Comparison of ENCODE assay signal across 8 mouse cellular contexts in genomic region chr15:97789761-97790505, GRCm38 (mm10). TPM values are rescaled to one million over a fixed set of nuclear protein-coding genes. Genes with fewer than 3 reads are reported as not detected.
DNase-seq lines count a peak whose midpoint lies in the region; ATAC-seq and TF ChIP-seq lines count a peak whose summit lies in the region.

No protein-coding gene starts in this region.

- 64% methylated on average over 20 of the region's 20 CpGs for WGBS in thymus, adult 2 months

- ATAC-seq in megakaryocyte, adult 5-6 weeks (ENCODE audit: poor library complexity, severe bottlenecking), result peak; percentile 43
- ATAC-seq in monocyte, adult 5-6 weeks (replicated peaks; ENCODE audit: insufficient number of reproducible peaks, low FRiP score, low TSS enrichment, poor library complexity, severe bottlenecking), result no peak

- peaks cover 34% of the 10 kb centered on the region for H3K4me1 ChIP-seq in thymus, adult 2 months (replicated peaks; ENCODE audit: control insufficient read depth, insufficient read depth, low read length)

- no peak overlapping the region for H3K27ac ChIP-seq in thymus, adult 2 months (ENCODE audit: control insufficient read depth, insufficient read depth, low read length)

- intact Hi-C loops in gastrocnemius, postnatal 14 days (cut with DNase I; ENCODE audit: low total_unique reads), result no loop called here

- H3K4me3 ChIP-seq in thymus, adult 2 months (ENCODE audit: control insufficient read depth, insufficient read depth, low read length), result no peak overlapping the region

- no peak for TF ChIP-seq POLR2A in thymus, adult 2 months (IDR thresholded peaks at IDR 0.05; ENCODE audit: control insufficient read depth, extremely low read depth, insufficient read depth, low read length, poor library complexity)

- H3K27me3 ChIP-seq in thymus, adult 2 months (ENCODE audit: control insufficient read depth, insufficient read depth, low read length), result no peaks in the 10 kb centered on the region

- peak; percentile 62 for DNase-seq in gastrocnemius, postnatal 14 days
- no peak for DNase-seq in gastrocnemius, postnatal 25 days
- DNase-seq in thymus, adult 2 months, result peak; percentile 67
- no peak for DNase-seq in thymus, adult 18-20 months
- DNase-seq in cerebellum, adult 9-10 months, result peak; percentile 85
- DNase-seq in kidney, adult 9 months, result peak; percentile 62

- peak; percentile 99 for TF ChIP-seq CTCF in thymus, adult 2 months (IDR thresholded peaks at IDR 0.05; ENCODE audit: borderline replicate concordance, control insufficient read depth, extremely low read depth, insufficient read depth, low read length, poor library complexity)

- H3K36me3 ChIP-seq in thymus, adult 2 months (ENCODE audit: control insufficient read depth, insufficient read depth, low read length), result peaks cover 33% of the 10 kb centered on the region

RNA-seq across cellular contexts. Expression of gene Slc48a1, which starts 11.6 kb away (rescaled TPM):
- total RNA-seq in gastrocnemius, postnatal 14 days (2021), result 10 to 100 TPM; 39.9 to 40.3 TPM
- total RNA-seq in gastrocnemius, postnatal 25 days (2021), result 10 to 100 TPM; 44.7 to 47.2 TPM
- polyA plus RNA-seq in thymus, adult 2 months (2012; rRNA removed), result 62.1 and 62.8 TPM in 2 replicates
- total RNA-seq in megakaryocyte, adult 5-6 weeks (2015), result 42.3 and 47.1 TPM in 2 replicates
- total RNA-seq in megakaryocyte, adult 5-6 weeks (2017), result 33.1 and 33.5 TPM in 2 replicates
- 20.0 to 22.8 TPM (median 22.4 TPM) in 3 replicates for total RNA-seq in monocyte, adult 5-6 weeks (2017)

RNA-seq across cellular contexts. Expression of gene Rapgef3, which starts 22.2 kb away (rescaled TPM):
- total RNA-seq in gastrocnemius, postnatal 14 days (2021), result 1 to 10 TPM; 6.2 to 9.7 TPM
- total RNA-seq in gastrocnemius, postnatal 25 days (2021), result 1 to 10 TPM; 3.7 to 8.1 TPM
- polyA plus RNA-seq in thymus, adult 2 months (2012; rRNA removed), result 276 and 278 TPM in 2 replicates
- total RNA-seq in megakaryocyte, adult 5-6 weeks (2015), result 0.02 TPM in 1 of 2 replicates, not detected in the other
- total RNA-seq in megakaryocyte, adult 5-6 weeks (2017), result 1.2 and 1.4 TPM in 2 replicates
- 0.19 to 5.1 TPM (median 1.8 TPM) in 3 replicates for total RNA-seq in monocyte, adult 5-6 weeks (2017)

RNA-seq across cellular contexts. Expression of gene Hdac7, which starts 54.4 kb away (rescaled TPM):
- total RNA-seq in gastrocnemius, postnatal 14 days (2021), result 10 to 100 TPM; 18.2 to 23.3 TPM
- total RNA-seq in gastrocnemius, postnatal 25 days (2021), result 10 to 100 TPM; 11.9 to 15.0 TPM
- 827 and 963 TPM in 2 replicates for polyA plus RNA-seq in thymus, adult 2 months (2012; rRNA removed)
- total RNA-seq in megakaryocyte, adult 5-6 weeks (2015), result 15.6 and 17.2 TPM in 2 replicates
- total RNA-seq in megakaryocyte, adult 5-6 weeks (2017), result 5.7 and 6.2 TPM in 2 replicates
- total RNA-seq in monocyte, adult 5-6 weeks (2017), result 6.5 to 17.5 TPM (median 10.7 TPM) in 3 replicates

RNA-seq across cellular contexts. Expression of gene Endou, which starts 58.8 kb away (rescaled TPM):
- total RNA-seq in gastrocnemius, postnatal 14 days (2021), result under 1 TPM; 0.49 to 0.60 TPM
- total RNA-seq in gastrocnemius, postnatal 25 days (2021), result under 1 TPM; 0.36 to 0.91 TPM
- polyA plus RNA-seq in thymus, adult 2 months (2012; rRNA removed), result 276 and 294 TPM in 2 replicates
- total RNA-seq in megakaryocyte, adult 5-6 weeks (2015), result 0.21 TPM in 1 of 2 replicates, not detected in the other
- total RNA-seq in megakaryocyte, adult 5-6 weeks (2017), result 0.40 and 0.81 TPM in 2 replicates
- 0.32 to 1.6 TPM in 2 of 3 replicates, not detected in the other for total RNA-seq in monocyte, adult 5-6 weeks (2017)

Comparison
In these comparisons a context has a peak if more than half of its experiments do, and no peak if none do; other contexts are left out.
1. DNase-seq: peak in gastrocnemius, postnatal 14 days (single experiment), thymus, adult 2 months (single experiment), cerebellum, adult 9-10 months (single experiment) and kidney, adult 9 months (single experiment); none in gastrocnemius, postnatal 25 days (single experiment) and thymus, adult 18-20 months (0 of 2).